Mouse (Mus musculus) MN1 (cell line): ENCODE data around the gene Setdb1.

Experiments used
- DNase-seq: peaks from one replicate; pipeline ENCODE4 v3.0.0-alpha.2; 2016; ENCODE audit warnings: low spot score

Setdb1 gene

DNA sequence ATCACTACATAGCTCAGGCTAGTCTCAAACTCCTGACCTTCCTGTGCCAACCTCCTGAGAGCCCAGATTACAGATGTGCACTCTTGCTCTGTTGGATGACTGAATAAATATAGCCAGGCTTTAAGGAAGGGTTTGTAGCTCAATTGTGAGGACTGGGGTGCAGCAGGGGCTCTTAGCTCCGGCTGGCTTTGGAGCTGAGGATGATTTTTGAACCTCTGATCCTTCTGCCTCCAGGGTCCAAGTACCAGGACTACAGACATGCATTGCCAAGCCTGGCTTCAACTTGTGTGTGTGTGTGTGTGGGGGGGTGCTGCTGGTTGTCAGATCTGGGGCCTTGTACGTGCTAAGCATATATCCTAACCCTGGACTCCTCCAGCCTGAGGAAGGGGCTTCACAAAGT is 64.1 kb downstream of the Setdb1 start:
- DNase-seq = no peak

DNA sequence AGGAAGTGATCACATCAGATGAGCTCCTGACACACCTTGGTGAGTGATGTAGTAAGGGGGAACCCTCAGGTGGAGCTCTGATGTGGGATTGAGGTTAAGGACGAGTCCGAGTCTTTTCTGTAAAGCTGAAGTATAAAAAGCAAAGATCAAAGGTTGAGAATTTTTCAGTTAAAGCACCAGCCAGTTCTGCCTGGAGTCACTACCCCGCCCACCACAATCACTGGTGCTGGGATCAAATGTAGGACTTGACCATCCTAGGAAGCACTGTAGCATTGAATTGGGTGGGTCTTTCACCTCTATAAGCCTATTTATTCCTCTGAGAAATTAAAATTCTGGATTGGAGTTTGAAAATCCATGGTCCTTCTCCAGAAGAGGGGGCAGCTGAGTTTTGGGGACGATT is 66.0 kb downstream of the Setdb1 start:
- DNase-seq = no peak

DNA sequence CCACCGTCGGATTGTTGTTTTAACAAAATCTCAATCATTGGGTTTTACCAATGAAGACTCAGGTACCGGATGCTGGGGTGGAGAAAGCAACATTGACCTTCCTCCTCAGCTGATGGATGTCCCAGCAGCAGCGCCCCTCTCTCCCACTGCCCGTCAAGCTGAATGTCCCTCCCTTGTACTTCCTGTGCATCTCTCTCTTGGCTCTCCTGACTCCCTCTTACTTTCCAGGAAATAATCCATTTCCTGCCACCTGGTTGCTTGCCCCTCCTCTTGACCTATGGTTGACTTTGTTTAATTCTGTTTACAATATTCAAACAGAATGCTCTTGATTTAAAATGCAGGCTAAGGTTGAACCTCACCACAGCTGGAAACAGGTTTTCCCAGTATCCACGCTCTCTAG is 66.8 kb downstream of the Setdb1 start:
- no peak for DNase-seq

DNA sequence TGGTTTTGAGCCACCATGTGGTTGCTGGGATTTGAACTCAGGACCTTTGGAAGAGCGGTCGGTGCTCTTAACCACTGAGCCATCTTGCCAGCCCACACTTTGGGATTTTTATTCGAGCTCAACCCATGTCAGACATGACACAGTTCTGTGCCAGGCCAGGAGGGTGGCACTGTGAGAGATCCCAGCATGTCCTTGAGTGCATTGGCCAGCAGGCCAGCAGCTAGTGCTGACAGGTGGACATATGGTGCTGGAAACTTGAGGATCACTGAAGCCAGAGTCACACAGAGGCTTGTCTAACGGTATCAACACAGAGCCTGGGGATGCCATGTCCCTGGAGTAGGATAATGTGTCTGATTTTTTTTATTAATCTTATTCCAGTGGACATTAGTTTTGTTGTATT is 67.6 kb downstream of the Setdb1 start:
- no peak for DNase-seq

DNA sequence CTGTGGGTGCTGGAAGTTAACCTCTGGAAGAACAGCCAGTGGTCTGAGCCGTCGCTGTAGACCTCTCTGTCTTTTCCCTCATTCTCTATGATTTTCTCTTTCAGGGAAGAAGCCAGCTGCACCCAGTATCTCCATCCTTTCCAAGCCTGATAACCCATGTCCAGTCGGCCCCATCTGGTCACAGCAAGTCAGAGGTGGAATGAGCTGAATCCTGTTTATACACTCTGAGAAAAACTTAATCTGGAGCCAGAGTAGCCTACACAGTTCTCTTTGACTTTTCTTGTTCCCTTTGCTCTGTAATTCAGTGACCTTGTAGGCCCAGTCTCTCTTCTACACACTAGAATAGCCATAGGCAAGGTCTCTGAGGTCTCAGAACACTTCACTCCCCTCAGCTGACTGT is 69.5 kb downstream of the Setdb1 start:
- no peak for DNase-seq

DNA sequence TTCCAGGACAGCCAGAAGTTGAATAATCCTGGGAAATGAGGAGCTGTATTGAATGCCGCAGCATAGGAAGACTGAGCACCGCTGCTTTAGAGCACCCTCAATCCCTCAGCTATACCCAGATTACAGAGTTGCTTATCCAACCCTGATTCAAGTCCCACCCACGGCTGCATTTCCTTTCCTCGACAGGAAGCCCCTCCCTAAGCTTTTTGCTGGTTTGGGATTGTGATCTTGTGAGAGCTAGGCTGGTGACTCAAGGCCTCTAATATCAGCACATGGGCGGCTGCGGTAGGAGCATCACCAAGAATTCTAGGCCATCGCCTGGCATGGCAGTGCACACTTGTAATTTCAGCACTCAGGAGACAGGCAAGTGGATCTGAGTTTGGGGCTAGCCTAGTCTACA is 70.5 kb downstream of the Setdb1 start:
- DNase-seq = no peak

DNA sequence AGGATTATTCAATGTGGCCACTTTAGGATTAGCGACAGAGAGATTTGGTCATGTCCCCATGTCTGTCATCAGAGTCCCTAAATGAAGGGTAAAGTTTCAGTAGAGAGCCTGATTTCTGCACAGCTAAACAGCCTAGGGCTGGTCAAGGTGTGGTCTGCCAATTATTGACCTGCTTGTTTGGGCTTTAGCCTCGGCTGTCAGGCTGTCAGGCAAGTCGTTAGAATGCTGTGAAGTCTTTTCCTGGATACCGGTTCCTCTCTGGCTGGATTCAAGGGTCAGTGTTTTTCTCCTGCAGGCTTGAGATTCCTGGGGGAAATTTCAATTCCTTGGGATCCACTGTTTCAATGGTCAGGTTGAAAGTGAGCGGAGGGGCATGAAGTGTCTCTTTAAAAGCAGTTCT is 71.0 kb downstream of the Setdb1 start:
- DNase-seq = no peak

DNA sequence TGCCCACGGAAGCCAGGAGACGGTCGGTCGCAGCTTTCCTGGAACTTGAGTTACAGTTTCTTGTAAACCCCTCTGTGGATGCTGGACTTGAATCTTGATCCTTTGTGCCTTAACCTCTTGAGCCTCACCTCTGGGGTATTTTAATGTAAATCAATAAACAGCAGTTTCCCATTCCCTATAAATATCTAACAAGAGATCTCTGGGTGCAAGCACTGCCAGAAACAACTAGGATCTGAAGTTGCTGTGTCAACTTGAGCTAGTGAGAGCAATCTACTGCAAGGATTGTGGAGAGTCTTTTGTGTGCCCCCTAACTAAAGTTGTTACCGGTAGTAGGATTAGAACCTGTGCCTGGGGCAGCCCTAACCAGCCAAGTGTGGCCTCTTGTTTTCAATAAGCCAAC is 71.6 kb downstream of the Setdb1 start:
- no peak for DNase-seq

DNA sequence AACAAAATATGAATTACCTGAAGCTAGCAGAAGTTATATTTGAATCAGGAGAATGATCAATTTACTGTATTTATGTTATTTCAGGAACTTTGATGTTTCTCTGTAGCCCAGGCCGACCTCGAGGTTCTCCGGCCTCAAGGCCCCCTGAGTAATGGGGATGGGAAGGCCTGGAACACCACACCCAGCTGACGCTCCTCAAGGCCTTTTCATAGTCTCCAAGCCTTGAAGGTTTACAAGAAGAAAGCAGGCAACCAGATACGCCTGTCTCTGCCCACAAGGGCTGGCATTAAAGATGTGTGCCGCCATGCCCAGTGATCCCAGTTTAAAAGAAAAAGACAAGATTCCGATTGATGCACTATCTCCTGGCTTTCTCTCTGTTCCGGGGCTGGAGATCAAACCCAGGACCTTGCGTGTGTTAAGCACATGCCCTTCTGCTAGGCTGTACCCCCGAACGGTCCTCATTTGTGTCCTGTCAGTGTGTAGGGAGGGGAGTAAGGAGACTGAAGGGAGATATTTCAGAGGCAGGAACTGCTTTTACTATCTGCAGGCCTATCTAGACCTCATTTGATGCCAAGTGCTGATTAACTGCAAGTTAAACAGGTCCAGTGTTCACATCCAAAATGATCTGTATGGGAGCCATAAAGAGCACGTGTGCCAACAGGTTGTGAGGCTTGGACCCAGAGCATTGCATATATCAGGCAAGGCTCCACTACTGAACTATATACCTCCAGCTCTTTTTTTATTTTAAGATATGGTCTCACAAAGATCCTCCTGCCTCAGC is 72.3 kb downstream of the Setdb1 start:
- DNase-seq = no peak

DNA sequence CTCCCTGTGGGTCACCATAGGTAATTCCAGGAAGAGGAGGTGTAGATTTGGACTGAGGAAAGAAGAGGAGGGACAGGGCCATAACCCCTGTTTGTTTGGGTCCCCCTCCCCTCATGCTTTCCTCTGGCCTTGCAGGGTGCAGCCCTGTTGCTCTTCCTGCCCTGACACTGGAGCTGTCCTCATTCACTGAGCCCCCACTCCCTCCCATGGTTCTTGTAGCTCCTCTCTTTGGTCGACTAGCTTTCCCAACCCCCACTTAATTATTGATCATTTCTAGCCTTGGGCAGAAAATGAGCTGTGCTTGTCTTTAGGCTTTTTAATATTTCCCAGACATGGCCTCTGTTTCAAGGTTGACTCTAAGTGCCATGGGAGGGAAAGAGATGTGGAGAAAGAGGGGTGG is 72.9 kb downstream of the Setdb1 start:
- DNase-seq = no peak

DNA sequence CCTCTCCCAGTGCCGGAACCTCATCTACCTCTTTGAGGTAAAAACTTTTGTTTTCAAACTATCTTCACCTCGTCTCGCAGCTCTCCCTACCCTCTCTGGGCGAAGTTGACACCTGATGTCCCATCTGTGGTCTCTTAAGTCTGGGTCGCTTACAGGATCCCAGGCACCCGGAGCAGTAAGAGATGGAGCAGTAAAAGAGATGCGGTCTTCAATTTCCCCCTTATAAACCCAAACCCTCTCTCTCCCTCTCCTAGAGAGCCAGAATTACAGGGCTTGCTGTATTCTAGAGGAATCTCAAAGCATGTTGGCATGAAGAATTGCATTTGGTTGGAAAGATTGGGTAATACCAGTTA is 73.4 kb downstream of the Setdb1 start:
- DNase-seq = no peak

DNA sequence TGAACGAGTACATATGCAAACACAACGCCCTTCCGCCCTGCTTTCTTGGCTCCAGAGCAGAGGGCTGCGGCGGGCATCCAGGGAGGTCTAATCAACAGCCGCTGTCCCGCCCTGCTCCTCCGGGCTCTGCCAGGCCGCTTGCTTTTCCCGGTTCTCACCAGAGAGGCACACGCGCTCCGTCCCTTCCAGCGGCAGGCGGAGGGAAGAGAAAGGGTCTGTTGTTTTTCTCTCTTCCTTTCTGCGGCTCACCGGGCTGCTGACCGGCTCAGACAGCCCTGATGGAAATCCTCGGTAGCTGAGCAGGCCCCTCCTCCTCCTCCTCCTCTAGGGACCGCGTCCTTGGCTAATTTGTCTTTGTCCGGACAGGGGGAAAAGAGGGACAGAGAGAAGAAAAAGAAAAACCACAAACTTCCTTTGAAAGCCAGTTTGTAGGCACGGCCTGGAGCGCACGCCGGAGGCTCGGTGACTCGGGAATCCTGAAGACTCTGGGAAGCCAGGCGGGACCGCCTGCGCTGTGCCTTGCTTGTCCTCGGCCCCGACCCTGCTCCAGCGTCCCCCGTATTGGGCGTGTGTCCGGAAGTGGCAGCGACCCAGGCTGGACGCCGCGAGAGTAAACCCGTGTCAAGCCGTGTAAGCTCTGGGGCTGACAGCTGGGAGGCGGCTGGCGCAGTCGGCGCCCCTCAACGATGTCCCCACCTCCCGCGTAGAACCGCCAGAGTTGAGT is 74.0 kb downstream of the Setdb1 start:
- DNase-seq = peak; percentile 91

DNA sequence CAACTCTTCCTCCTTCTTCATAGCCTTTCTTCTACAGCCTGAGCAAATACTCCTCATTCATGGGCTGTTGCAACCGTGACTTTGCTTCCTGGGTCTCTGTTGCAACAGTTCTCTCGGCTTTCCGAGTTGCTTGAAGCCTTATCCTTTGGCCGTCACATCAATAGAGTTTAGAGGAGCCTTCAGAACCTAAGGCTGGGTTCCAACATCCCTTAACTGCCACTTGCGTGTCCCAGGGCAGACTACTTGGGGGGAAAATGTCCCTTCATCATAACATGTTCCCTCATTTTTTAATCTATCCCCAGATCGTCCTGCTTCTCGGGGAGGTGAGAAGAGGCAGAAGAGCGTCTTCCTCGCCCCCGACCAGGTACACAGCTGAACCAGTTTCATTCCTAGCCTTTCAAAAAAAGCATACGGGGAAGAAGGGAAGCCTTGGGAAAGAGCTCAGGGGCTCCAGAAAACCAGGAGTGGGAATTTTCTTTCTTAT is 74.6 kb downstream of the Setdb1 start:
- DNase-seq = peak; percentile 45

DNA sequence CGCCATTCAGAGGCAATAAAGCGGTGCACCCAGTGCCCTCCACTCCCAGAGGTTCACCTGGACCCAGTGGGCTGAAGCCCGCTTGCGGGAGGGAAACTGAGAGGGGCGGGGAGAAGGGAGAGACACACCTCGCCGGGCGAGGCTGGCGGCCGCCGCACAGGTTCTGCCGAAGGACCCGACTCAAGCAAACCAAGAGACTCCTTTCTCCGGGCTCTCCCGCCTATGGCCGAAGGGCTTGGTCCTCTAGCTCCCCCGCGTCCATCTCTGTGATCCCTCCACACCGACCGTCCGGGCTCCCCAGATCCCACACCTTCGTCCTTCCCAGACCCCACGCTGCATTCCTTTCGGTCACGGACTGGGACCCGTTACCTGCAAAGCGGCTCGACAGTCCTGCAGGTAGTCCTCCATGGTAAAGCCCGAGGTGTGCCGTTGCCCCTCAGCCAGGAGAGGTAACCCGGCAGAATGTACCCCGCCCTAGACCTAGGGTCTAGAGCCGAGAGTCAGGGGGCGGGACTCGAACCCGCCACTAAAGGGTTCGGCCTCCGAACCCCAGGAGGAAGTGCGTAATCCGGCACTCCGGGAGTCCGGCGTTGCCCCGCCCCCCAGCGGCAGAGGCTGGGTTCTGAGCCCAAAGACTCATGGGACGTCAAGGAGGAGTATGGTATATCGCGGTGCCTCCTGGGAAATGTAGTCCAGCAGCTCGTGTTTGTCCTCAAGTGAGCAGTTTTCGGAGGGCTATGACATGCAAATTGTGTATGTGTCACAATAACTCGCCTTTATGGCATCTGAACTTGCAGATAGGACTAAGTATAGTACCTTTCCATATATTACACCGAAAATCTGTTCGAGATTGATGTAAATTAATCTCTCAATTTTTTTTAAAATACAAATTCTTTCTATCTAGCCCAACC is 75.5 kb downstream of the Setdb1 start, which contains the start of the genes Mindy1 and Prune1:
Gene Mindy1 (plus strand): TSS at position 130 of the 911 bp plus-strand sequence.
Gene Prune1 (minus strand): TSS at position 861 of the 911 bp plus-strand sequence.
- DNase-seq = peak; percentile 98

DNA sequence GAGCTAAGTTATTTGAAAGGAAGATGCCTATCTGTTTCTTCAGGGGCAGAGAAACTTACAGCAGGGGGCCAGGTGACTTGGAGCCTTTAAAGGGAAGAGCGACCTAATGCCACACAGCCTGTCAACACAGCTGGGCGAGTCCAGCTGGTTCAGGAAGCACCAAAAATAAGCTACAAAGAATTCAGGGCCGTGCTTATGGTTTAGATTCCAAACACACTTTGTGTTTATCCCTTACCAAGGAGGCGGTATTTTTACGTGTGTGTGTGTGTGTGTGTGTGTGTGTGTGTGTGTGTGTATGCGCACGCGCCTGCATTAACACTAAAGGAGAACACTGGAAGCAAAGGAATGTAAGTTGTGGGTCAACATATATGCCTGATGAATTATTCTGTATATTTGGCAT is 76.3 kb downstream of the Setdb1 start:
- DNase-seq = no peak

DNA sequence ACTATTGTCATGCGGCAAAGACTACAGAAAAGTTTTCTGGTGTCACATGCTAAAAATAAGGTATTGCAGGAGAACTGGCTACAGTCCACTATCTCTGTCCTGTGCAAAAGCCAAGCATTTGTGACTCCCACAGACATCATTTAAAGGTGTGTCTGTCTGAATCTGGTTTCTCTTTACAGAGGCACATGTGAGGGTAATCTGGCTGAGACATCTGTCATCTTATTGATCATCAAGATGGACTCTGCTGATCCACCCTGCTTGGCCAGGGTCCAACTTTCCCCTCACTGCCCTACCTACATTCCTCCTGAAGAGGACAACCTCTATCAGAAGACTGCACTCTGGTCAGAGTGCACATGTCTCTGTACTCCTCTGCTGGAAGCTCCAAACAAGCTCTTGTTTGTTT is 79.9 kb downstream of the Setdb1 start:
- DNase-seq = no peak

DNA sequence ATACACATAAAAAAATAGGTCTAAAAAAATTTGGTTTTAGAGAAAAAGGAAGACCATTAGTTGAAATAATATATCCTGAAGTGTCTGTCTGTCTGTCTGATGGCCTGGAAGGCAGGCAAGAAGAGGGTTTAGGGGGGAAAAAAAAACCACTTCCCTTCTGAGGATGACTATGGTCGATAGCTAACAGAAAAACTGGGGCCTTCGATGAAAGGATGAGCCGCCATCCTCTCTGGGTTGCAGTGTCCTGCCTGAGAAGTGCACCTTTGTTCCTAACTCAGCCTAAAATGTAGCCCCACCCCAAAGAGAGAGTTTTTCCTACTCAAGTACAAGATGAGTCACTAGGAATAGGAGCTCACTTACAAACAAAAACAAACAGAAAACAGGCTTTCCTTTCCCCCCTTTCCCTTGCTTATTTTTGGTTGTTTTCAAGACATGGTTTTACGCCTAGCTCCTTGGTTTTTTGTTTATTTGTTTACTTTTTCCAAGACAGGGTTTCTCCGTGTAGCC is 80.5 kb downstream of the Setdb1 start:
- no peak for DNase-seq

DNA sequence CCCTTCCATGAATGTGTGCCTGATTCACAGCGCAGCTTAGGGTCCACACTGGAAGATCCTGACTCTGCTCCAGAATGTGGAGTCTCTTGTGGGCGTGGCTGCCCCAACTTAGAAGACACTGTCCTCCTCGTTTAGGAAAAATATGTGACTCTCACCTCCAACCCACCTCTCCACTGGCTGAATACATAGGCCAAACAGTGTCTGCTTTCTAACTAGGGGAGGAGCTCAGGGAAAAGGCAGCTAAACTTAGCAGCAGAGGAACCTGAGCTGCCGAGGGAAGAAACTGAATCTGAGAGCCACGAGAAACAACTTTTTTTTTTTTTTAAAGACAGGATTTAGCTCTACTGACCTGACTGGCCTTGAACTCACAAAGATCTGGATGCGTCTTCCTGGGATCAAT is 81.8 kb downstream of the Setdb1 start:
- no peak for DNase-seq

DNA sequence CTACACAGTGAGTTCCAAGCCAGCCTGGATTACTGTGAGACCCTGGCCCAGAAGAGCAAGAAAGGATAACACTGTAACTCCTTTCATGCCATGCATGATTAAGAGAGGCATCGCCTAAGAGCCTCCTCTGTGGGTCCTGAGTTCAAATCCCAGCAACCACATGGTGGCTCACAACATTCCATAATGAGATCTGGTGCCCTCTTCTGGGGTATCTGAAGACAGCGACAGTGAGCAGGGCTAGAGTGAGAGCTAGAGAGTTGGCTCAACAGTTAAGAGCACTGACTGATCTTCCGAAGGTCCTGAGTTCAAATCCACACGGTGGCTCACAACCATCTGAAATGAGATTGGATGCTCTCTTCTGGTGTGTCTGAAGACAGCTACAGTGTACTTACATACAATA is 82.5 kb downstream of the Setdb1 start:
- no peak for DNase-seq
